Comparison of ENCODE assay signal across 14 mouse cellular contexts in genomic region chr1:165765651-165766294, GRCm38 (mm10). TPM values are rescaled to one million over a fixed set of nuclear protein-coding genes. Genes with fewer than 3 reads are reported as not detected.
DNase-seq lines count a peak whose midpoint lies in the region; ATAC-seq and TF ChIP-seq lines count a peak whose summit lies in the region.
"Had no signal": no experiment of that assay in that cellular context is flagged by ENCODE, and none has a peak within 500 bp of the region (broad histone marks: within the 10 kb centered on the region; RNA-seq: fewer than 3 reads in every experiment).

No protein-coding gene starts in this region.

- DNase-seq in gastrocnemius, adult 2 months, result no peak
- DNase-seq in gastrocnemius, postnatal 36 days, result no peak
- DNase-seq in spleen, postnatal 4 days (ENCODE audit: low spot score in 2 of 2), result peak; percentile 15 to 64
- no peak for DNase-seq in spleen, postnatal 36 days (ENCODE audit: low spot score in 2 of 2)
- DNase-seq in T-cell, adult 2 months (ENCODE audit: low spot score), result no peak
- DNase-seq: B cell, adult 2 months; cerebellum, adult 11 months; right cerebral cortex, postnatal 4 days had no signal

- no peak for ATAC-seq in intestine, embryonic 16.5 days
- no peak for ATAC-seq in megakaryocyte-erythroid progenitor cell, adult 5-6 weeks (replicated peaks; ENCODE audit: low FRiP score, low TSS enrichment, poor library complexity, severe bottlenecking)

- H3K4me2 ChIP-seq in intestine, embryonic 16.5 days (ENCODE audit: low read depth, low read length), result 0 out of 2 replicates have a peak overlapping the region, but pooled peaks have one; percentile 81

- 84% methylated on average over 17 of the region's 17 CpGs for WGBS in intestine, embryonic 16.5 days

- no peaks in the 10 kb centered on the region for H3K9me3 ChIP-seq in intestine, embryonic 16.5 days (ENCODE audit: control insufficient read depth, low read length)
- H3K9me3 ChIP-seq in megakaryocyte, embryonic 14.5 days, result no peaks in the 10 kb centered on the region

- H3K27ac ChIP-seq in gastrocnemius, adult 2 months, result peak overlapping the region; percentile 32; the same call in 1 of the 2 replicates
- no peak overlapping the region for H3K27ac ChIP-seq in intestine, embryonic 16.5 days (ENCODE audit: low read length)
- H3K27ac ChIP-seq: hindbrain, embryonic 12.5 days had no signal

- H3K9ac ChIP-seq in intestine, embryonic 16.5 days (ENCODE audit: low read depth, low read length), result no peak overlapping the region
- H3K9ac ChIP-seq: hindbrain, embryonic 12.5 days had no signal

- intact Hi-C loops in gastrocnemius, adult 2 months (cut with DNase I), result no loop called here
- intact Hi-C loops in gastrocnemius, postnatal 36 days (cut with DNase I), result no loop called here

- peak overlapping the region; percentile 21; the same call in 1 of the 2 replicates for H3K4me3 ChIP-seq in gastrocnemius, adult 2 months
- no peak overlapping the region for H3K4me3 ChIP-seq in intestine, embryonic 16.5 days (ENCODE audit: low read length)
- peak overlapping the region; percentile 93 for H3K4me3 ChIP-seq in megakaryocyte, embryonic 14.5 days (replicated peaks)
- H3K4me3 ChIP-seq: hindbrain, embryonic 12.5 days; myocyte had no signal

- H3K27me3 ChIP-seq in intestine, embryonic 16.5 days (replicated peaks; ENCODE audit: control insufficient read depth, insufficient read depth, low read length), result no peaks in the 10 kb centered on the region
- H3K27me3 ChIP-seq in megakaryocyte, embryonic 14.5 days (replicated peaks), result no peaks in the 10 kb centered on the region

- H3K36me3 ChIP-seq in intestine, embryonic 16.5 days (ENCODE audit: control insufficient read depth, insufficient read depth, low read length), result no peaks in the 10 kb centered on the region; the same call in 1 of the 2 replicates
- peaks cover 40% of the 10 kb centered on the region for H3K36me3 ChIP-seq in megakaryocyte, embryonic 14.5 days (replicated peaks; ENCODE audit: low read length)
- H3K36me3 ChIP-seq: hindbrain, embryonic 12.5 days had no signal

- no peak for TF ChIP-seq CTCF in gastrocnemius, adult 2 months (IDR thresholded peaks at IDR 0.05)

- H3K4me1 ChIP-seq in intestine, embryonic 16.5 days (ENCODE audit: control insufficient read depth, insufficient read depth, low read length), result peaks cover 14% of the 10 kb centered on the region
- H3K4me1 ChIP-seq in megakaryocyte, embryonic 14.5 days, result peaks cover 90% of the 10 kb centered on the region

RNA-seq across cellular contexts. Expression of gene Creg1, which starts 2.2 kb away (rescaled TPM):
- 10 to 100 TPM; 46.2 to 67.4 TPM for total RNA-seq in gastrocnemius, adult 2 months (2021)
- 10 to 100 TPM; 47.7 to 55.7 TPM for total RNA-seq in gastrocnemius, postnatal 36 days (2021)
- 122 and 142 TPM in 2 replicates for polyA plus RNA-seq in intestine, embryonic 16.5 days (2015; fragmentation: Nextera tagmentation; extraction: Ambion mirVana)
- 254 and 485 TPM in 2 replicates for polyA plus RNA-seq in megakaryocyte, embryonic 14.5 days (2012; ENCODE audit: insufficient read depth, low replicate concordance)
- total RNA-seq in megakaryocyte-erythroid progenitor cell, adult 5-6 weeks (2014; fragmentation: Nextera tagmentation), result 189 and 232 TPM in 2 replicates
- total RNA-seq in megakaryocyte-erythroid progenitor cell, adult 5-6 weeks (2017), result 159 and 165 TPM in 2 replicates

RNA-seq across cellular contexts. Expression of gene Cd247, which starts 22.7 kb away (rescaled TPM):
- total RNA-seq in gastrocnemius, adult 2 months (2021), result under 1 TPM; 0.17 to 0.38 TPM
- total RNA-seq in gastrocnemius, postnatal 36 days (2021), result 1 to 10 TPM in 1 of 2 experiments, under 1 TPM in 1; 0.67 to 2.3 TPM
- polyA plus RNA-seq in intestine, embryonic 16.5 days (2015; fragmentation: Nextera tagmentation; extraction: Ambion mirVana), result 0.21 and 0.51 TPM in 2 replicates
- polyA plus RNA-seq in megakaryocyte, embryonic 14.5 days (2012; ENCODE audit: insufficient read depth, low replicate concordance), result not detected in 2 replicates
- total RNA-seq in megakaryocyte-erythroid progenitor cell, adult 5-6 weeks (2014; fragmentation: Nextera tagmentation), result 6.2 and 8.1 TPM in 2 replicates
- total RNA-seq in megakaryocyte-erythroid progenitor cell, adult 5-6 weeks (2017), result 7.5 TPM in 1 of 2 replicates, not detected in the other
- total RNA-seq: layer of hippocampus, postnatal 14 days had no signal
- polyA plus RNA-seq: myocyte had no signal

RNA-seq across cellular contexts. Expression of gene Rcsd1, which starts 56.2 kb away (rescaled TPM):
- 10 to 100 TPM; 93.3 to 95.0 TPM for total RNA-seq in gastrocnemius, adult 2 months (2021)
- total RNA-seq in gastrocnemius, postnatal 36 days (2021), result 10 to 100 TPM; 96.2 to 99.4 TPM
- polyA plus RNA-seq in intestine, embryonic 16.5 days (2015; fragmentation: Nextera tagmentation; extraction: Ambion mirVana), result 28.7 and 32.4 TPM in 2 replicates
- 0.43 and 11.0 TPM in 2 replicates for polyA plus RNA-seq in megakaryocyte, embryonic 14.5 days (2012; ENCODE audit: insufficient read depth, low replicate concordance)
- 9.9 and 19.4 TPM in 2 replicates for total RNA-seq in megakaryocyte-erythroid progenitor cell, adult 5-6 weeks (2014; fragmentation: Nextera tagmentation)
- total RNA-seq in megakaryocyte-erythroid progenitor cell, adult 5-6 weeks (2017), result 11.1 TPM in 2 replicates

Comparison
In these comparisons a context has a peak if more than half of its experiments do, and no peak if none do; other contexts are left out.
1. DNase-seq: peak in spleen, postnatal 4 days (2 of 2); none in gastrocnemius, adult 2 months (single experiment), gastrocnemius, postnatal 36 days (0 of 2), spleen, postnatal 36 days (0 of 2) and T-cell, adult 2 months (single experiment).
2. RNA of gene Rcsd1, which starts 56.2 kb away (total RNA-seq): 96.2 to 99.4 TPM in gastrocnemius, postnatal 36 days and 93.3 to 95.0 TPM in gastrocnemius, adult 2 months; 9.9 to 19.4 TPM in megakaryocyte-erythroid progenitor cell, adult 5-6 weeks; every median in the first group is over 4 times any median in the second.